Mouse (Mus musculus): ENCODE measurements around the gene Clip1. TPM values are rescaled to one million over a fixed set of nuclear protein-coding genes. Genes with fewer than 3 reads are reported as not detected.
"Not testable (repeated sequence)": the region's sequence is repeated elsewhere in the genome, so short reads cannot be mapped to it uniquely, and the experiment has no call there.

Clip1 gene
- total RNA-seq (2021) = 100 to 1,000 TPM; 208 to 217 TPM
- long read RNA-seq, experiment 1, partial matches to known transcripts = 15 of 55 reads
- long read RNA-seq, experiment 1, other reads (novel, unspliced or antisense) = 38 of 55 reads
- long read RNA-seq, experiment 2, full-length matches to known transcripts = 2 of 92 reads
- long read RNA-seq, experiment 2, partial matches to known transcripts = 16 of 92 reads
- long read RNA-seq, experiment 2, other reads (novel, unspliced or antisense) = 74 of 92 reads

- DNase-seq = peak; percentile 70
Measured at GRCm38 (mm10) chr5:123684221-123685144, at the start of gene Clip1. Gene Clip1, minus strand, starts transcription at chr5:123684618.

- DNase-seq = peak; percentile 43
Measured at GRCm38 (mm10) chr5:123730981-123731380, 46.6 kb upstream of the Clip1 start.

GRCm38 (mm10) chr5:123723816-123724215 lies 39.4 kb upstream of the Clip1 start:
- DNase-seq = not testable (repeated sequence)

GRCm38 (mm10) chr5:123720328-123721311 lies 36.2 kb upstream of the Clip1 start, which contains the start of gene Zcchc8:
Gene Zcchc8, minus strand, starts transcription at chr5:123721100.
- DNase-seq = peak; percentile 95

- DNase-seq = no peak
Measured at GRCm38 (mm10) chr5:123714622-123715021, 30.2 kb upstream of the Clip1 start.

- DNase-seq = no peak
Measured at GRCm38 (mm10) chr5:123713782-123714181, 29.4 kb upstream of the Clip1 start.

- DNase-seq = no peak
Measured at GRCm38 (mm10) chr5:123709571-123709970, 25.2 kb upstream of the Clip1 start.

- peak; percentile 34 for DNase-seq
Measured at GRCm38 (mm10) chr5:123708598-123708997, 24.2 kb upstream of the Clip1 start.

GRCm38 (mm10) chr5:123700625-123701024 lies 16.2 kb upstream of the Clip1 start:
- peak; percentile 79 for DNase-seq

GRCm38 (mm10) chr5:123699198-123699597 lies 14.8 kb upstream of the Clip1 start:
- peak; percentile 60 for DNase-seq

- DNase-seq = no peak
Measured at GRCm38 (mm10) chr5:123696961-123697360, 12.5 kb upstream of the Clip1 start.

- no peak for DNase-seq
Measured at GRCm38 (mm10) chr5:123696244-123696643, 11.8 kb upstream of the Clip1 start.

GRCm38 (mm10) chr5:123694468-123694867 lies 10.1 kb upstream of the Clip1 start:
- peak; percentile 57 for DNase-seq

GRCm38 (mm10) chr5:123683377-123684220 lies 819 bp downstream of the Clip1 start:
- peak; percentile 75 for DNase-seq

GRCm38 (mm10) chr5:123683043-123683376 lies 1.4 kb downstream of the Clip1 start:
- no peak for DNase-seq

- no peak for DNase-seq
Measured at GRCm38 (mm10) chr5:123682372-123682771, 2.0 kb downstream of the Clip1 start.

- no peak for DNase-seq
Measured at GRCm38 (mm10) chr5:123679546-123680263, 4.7 kb downstream of the Clip1 start.

GRCm38 (mm10) chr5:123679106-123679505 lies 5.3 kb downstream of the Clip1 start:
- DNase-seq = no peak

- DNase-seq = no peak
Measured at GRCm38 (mm10) chr5:123675717-123676116, 8.7 kb downstream of the Clip1 start.

GRCm38 (mm10) chr5:123675221-123675620 lies 9.2 kb downstream of the Clip1 start:
- DNase-seq = peak; percentile 56

- DNase-seq = no peak
Measured at GRCm38 (mm10) chr5:123671473-123671820, 13.0 kb downstream of the Clip1 start.

All from gastrocnemius, postnatal 25 days (tissue).